Mouse (Mus musculus): ENCODE results near the gene Gpr107.

DNA sequence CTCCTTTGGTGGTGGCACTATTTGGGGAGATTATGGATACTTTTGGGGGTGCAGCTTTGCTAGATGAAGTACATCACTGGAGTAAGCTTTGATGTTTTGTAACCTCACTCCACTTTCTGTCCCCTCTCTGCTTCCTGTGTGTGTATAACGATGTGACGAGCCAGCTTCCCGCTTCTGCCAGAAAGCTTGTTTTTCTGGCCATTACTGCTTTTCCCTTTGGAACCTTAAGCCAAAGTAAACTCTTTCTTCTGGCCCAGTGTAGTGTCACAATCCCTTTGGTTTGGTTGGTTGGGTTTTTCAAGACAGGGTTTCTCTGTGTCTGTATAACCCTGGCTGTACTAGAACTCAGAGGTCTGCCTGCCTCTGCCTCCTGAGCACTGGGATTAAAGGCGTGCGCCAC is 29.3 kb upstream of the Gpr107 start:
- TF ChIP-seq POLR2A (IDR thresholded peaks at IDR 0.05; ENCODE audit: extremely low read depth, insufficient read depth, low read length) (no peak), CTCF (IDR thresholded peaks at IDR 0.05; ENCODE audit: extremely low read depth, insufficient read depth, low read length) (no peak)

All from cortical plate, adult 2 months (tissue).